Mouse (Mus musculus): ENCODE results near the gene Masp1.

Gene Masp1

DNA sequence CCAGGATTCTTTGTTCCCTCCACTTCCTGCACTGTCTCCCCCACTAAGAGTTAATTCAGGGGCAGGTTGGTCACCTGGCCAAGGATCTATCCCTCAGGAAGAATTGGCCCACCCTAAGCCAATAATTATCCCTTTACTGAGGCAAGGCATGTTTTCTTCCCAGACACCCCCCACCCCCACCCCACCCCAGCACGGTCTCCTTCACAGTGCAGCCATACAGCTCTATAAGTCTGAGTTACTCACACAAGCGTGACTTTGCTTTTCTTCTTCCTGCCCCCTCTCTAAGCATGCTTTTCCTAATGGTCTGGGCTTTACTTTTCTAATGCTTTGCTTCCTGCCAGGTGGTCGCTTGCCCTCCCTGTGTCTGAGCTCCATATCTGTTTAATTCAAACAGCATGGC, 118.7 kb downstream of the Masp1 start:
- DNase-seq (ENCODE audit: low spot score in 2 of 2) = no peak

DNA sequence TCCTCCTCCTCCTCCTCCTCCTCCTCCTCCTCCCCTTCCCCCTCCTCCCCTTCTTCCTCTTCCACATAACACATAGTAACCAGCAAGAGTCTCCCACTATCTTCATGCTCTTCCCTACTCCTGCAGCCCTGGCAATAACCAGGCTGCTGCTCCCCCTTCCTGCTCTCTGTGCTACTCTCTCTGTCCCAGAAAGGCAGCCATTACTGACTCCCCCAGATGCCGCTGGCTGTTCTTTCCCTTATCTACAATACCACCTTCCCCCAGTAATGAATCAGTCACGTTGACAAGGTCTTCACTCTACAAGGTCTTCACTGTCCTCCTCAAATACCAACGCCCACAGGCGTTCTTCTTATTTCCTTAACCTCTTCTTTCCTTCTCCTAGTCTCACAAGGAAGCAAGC, 119.2 kb downstream of the Masp1 start:
- no peak for DNase-seq (ENCODE audit: low spot score in 2 of 2)

Data from cerebellum, postnatal 4 days (tissue).